Mouse (Mus musculus) erythroblast, embryonic 14.5 days (primary cell): ENCODE measurements at regions not wholly inside any gene's neighbourhood (a gene's known extent, or its start where the extent isn't known, plus 50 kb on each side); places are given as distances from the start of the nearest gene placed in this dataset.

ENCODE experiments used
- H3K27me3 ChIP-seq: 2 replicates; pipeline ENCODE4 v1.6.1; 2012; ENCODE audit warnings: inconsistent platforms; ENCODE audit not compliant: control insufficient read depth
- H3K36me3 ChIP-seq: 2 replicates; pipeline ENCODE4 v1.6.1; 2012; ENCODE audit warnings: mild to moderate bottlenecking, inconsistent platforms; ENCODE audit not compliant: control insufficient read depth
- H3K4me1 ChIP-seq: 2 replicates; pipeline ENCODE4 v1.6.1; 2012; ENCODE audit warnings: inconsistent platforms; ENCODE audit not compliant: control insufficient read depth
- H3K4me3 ChIP-seq: replicated peaks from 2 replicates; pipeline ENCODE3; 2012; ENCODE audit warnings: moderate library complexity, mild to moderate bottlenecking, inconsistent platforms
- H3K9me3 ChIP-seq: 2 replicates; pipeline ENCODE4 v1.6.1; 2012; ENCODE audit warnings: low read length, inconsistent platforms, mixed read lengths; ENCODE audit not compliant: control insufficient read depth
- GATA1 ChIP-seq: IDR thresholded peaks from 2 replicates; pipeline ENCODE4 v1.6.1; 2012; ENCODE audit warnings: low read length, inconsistent platforms, mixed read lengths
- TAL1 ChIP-seq: IDR thresholded peaks from 3 replicates; pipeline ENCODE4 v1.6.1; 2012; ENCODE audit warnings: low read length, inconsistent platforms, mixed read lengths

GRCm38 (mm10) chr6:143365840-143366239 lies 198.8 kb downstream of the Etnk1 start:
- Histone ChIP-seq H3K4me1 (peaks cover 20% of the 10 kb centered on the region), H3K4me3 (no peak overlapping the region), H3K9me3 (peaks cover 9% of the 10 kb centered on the region), H3K27me3 (no peaks in the 10 kb centered on the region), H3K36me3 (no peaks in the 10 kb centered on the region)
- TF ChIP-seq TAL1 (no peak), GATA1 (no peak)

GRCm38 (mm10) chr6:143367804-143368203 lies 200.8 kb downstream of the Etnk1 start:
- no peaks in the 10 kb centered on the region for H3K27me3 ChIP-seq
- peaks cover 9% of the 10 kb centered on the region for H3K9me3 ChIP-seq
- no peak overlapping the region for H3K4me3 ChIP-seq
- TF ChIP-seq TAL1 (no peak), GATA1 (no peak)
- H3K4me1 ChIP-seq: peaks cover 20% of the 10 kb centered on the region
- H3K36me3 ChIP-seq: no peaks in the 10 kb centered on the region

- Histone ChIP-seq H3K4me3 (no peak overlapping the region), H3K4me1 (peaks cover 15% of the 10 kb centered on the region)
- TF ChIP-seq TAL1 (no peak), GATA1 (no peak)
Observed at GRCm38 (mm10) chr6:143368646-143369045, 201.6 kb downstream of the Etnk1 start.

DNA sequence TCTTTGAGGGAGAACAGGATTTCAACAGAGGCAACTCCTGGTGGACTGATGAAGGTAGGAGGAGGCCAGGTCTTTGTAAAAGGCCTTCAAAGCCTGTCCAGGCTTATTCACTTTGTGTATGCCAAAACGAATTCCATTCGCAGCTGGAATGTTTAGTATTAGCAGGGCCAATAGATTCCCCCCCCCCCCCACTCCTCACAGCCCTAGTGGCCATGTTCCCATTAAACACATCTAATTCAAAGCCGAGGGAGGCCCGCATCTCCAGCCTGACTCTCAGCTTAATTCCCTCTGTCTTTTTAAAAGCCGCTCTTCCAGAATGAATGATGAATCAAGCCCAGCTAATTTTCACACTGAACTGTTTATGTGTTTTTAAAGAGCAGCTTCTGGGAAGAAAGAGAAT lies 205.5 kb downstream of the Etnk1 start:
- no peaks in the 10 kb centered on the region for H3K36me3 ChIP-seq
- H3K9me3 ChIP-seq: no peaks in the 10 kb centered on the region
- H3K27me3 ChIP-seq: no peaks in the 10 kb centered on the region
- no peaks in the 10 kb centered on the region; the same call in 1 of the 2 replicates for H3K4me1 ChIP-seq
- TF ChIP-seq GATA1: no peak
- no peak for TF ChIP-seq TAL1
- H3K4me3 ChIP-seq: no peak overlapping the region

More at GRCm38 (mm10) chr6:143368646-143369045, 201.6 kb downstream of the Etnk1 start:
- Histone ChIP-seq H3K27me3 (no peaks in the 10 kb centered on the region), H3K36me3 (no peaks in the 10 kb centered on the region), H3K9me3 (peaks cover 9% of the 10 kb centered on the region)

GRCm38 (mm10) chr6:143373686-143374273 lies 206.8 kb downstream of the Etnk1 start:
- no peak for TF ChIP-seq TAL1
- no peak for TF ChIP-seq GATA1
- Histone ChIP-seq H3K4me3 (no peak overlapping the region), H3K4me1 (no peaks in the 10 kb centered on the region), H3K27me3 (no peaks in the 10 kb centered on the region), H3K36me3 (no peaks in the 10 kb centered on the region), H3K9me3 (no peaks in the 10 kb centered on the region)

DNA sequence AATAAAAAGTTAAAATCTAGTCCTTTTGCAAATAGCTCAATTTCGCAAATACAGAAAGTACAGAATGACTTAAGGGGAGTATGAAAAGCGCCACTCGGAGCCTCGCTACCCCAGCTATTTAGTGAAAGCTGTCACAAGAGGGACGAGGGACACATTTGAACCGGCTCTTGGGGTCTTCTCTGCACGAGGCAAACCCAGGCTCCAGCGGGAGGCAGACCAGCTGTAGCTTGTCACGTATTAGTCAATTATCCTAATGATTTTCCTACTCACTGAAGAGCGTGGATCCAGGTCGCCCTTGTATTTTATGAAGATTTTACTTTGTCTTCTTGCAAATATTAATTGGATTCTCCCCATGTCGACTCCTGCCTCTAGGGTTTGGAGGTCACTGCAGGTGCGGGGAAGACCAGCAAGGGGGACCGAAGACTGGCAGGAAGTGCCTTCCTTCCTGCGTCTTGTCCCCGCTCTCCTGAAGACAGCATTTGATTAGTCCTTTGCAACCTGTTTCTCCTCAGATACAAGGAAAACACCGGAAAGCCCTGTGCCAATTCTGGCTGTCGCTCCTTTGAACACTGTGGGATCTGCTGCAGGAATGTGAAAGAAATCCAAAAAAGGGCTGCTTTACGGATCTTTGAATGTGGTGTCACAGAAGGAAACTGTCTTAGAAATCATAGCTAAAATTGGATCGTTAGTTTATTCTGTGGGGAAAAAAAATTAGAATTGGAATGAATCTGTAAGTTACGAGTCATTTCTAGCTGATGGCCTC lies 209.1 kb downstream of the Etnk1 start:
- no peaks in the 10 kb centered on the region for H3K27me3 ChIP-seq
- no peaks in the 10 kb centered on the region for H3K36me3 ChIP-seq
- no peaks in the 10 kb centered on the region for H3K9me3 ChIP-seq
- no peaks in the 10 kb centered on the region for H3K4me1 ChIP-seq
- TF ChIP-seq GATA1: no peak
- no peak for TF ChIP-seq TAL1
- H3K4me3 ChIP-seq: no peak overlapping the region

GRCm38 (mm10) chr6:143377121-143377520 lies 210.1 kb downstream of the Etnk1 start:
- H3K4me3 ChIP-seq: no peak overlapping the region
- no peaks in the 10 kb centered on the region for H3K4me1 ChIP-seq
- no peaks in the 10 kb centered on the region for H3K9me3 ChIP-seq
- no peaks in the 10 kb centered on the region for H3K36me3 ChIP-seq
- no peak for TF ChIP-seq TAL1
- no peak for TF ChIP-seq GATA1
- H3K27me3 ChIP-seq: no peaks in the 10 kb centered on the region

DNA sequence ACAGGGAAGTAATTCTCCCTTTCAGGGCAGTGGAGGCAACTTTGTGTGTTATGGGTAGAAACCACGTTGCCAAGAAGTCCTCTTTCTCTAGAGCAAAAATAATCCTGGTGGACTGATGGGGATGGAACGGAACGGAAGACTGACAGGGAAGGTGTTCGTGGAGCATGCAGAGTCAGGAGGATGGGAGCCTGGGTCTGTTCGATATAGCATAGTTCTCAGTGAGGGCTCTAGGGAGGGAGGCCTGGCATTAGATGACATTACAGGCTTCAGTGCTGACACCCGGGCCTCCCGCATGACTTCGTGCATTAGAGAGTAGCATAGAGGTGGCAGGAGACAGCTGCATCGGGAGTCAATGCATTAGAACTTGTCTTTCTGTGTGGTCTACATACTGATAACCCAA lies 211.1 kb downstream of the Etnk1 start:
- H3K36me3 ChIP-seq: no peaks in the 10 kb centered on the region

GRCm38 (mm10) chr6:143380490-143380889 lies 213.5 kb downstream of the Etnk1 start:
- Histone ChIP-seq H3K36me3 (no peaks in the 10 kb centered on the region), H3K27me3 (no peaks in the 10 kb centered on the region), H3K4me3 (no peak overlapping the region), H3K4me1 (no peaks in the 10 kb centered on the region), H3K9me3 (no peaks in the 10 kb centered on the region)
- no peak for TF ChIP-seq TAL1
- no peak for TF ChIP-seq GATA1

More for the DNA sequence above, 211.1 kb downstream of the Etnk1 start:
- TF ChIP-seq TAL1 (no peak), GATA1 (no peak)
- no peaks in the 10 kb centered on the region for H3K9me3 ChIP-seq
- H3K4me3 ChIP-seq: no peak overlapping the region
- no peaks in the 10 kb centered on the region for H3K4me1 ChIP-seq
- H3K27me3 ChIP-seq: no peaks in the 10 kb centered on the region
